Mouse (Mus musculus): ENCODE measurements around the gene Gm10428.

DNA sequence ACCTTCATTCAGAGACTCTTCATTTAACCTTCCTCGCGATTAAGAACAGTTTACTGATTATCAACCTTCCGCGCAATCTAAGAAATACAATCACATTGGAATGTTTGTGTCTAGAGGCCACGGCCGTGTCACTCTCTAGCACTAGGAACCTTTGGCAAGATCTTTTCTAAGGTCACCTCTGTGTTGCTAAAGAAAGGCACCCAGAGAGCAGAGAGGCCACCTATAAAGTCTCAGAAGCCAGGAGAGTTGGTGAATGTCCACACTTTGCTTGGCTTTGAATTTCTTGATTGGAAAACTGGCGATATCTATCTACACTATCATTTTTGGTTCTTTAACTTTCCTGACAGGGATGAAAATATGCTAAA, 4.2 kb downstream of the Gm10428 start:
- TF ChIP-seq EP300 (IDR thresholded peaks at IDR 0.05; ENCODE audit: low read depth) (no peak), CTCF (IDR thresholded peaks at IDR 0.05; ENCODE audit: low read depth) (no peak)
